Mouse (Mus musculus): ENCODE results near the gene Npas3. TPM values are rescaled to one million over a fixed set of nuclear protein-coding genes. Genes with fewer than 3 reads are reported as not detected.
"Not testable (repeated sequence)": the region's sequence is repeated elsewhere in the genome, so short reads cannot be mapped to it uniquely, and the experiment has no call there.

Npas3 gene
- 1 to 10 TPM; 1.9 to 4.7 (median 2.8) TPM for total RNA-seq (2022)

GRCm38 (mm10) chr12:53248101-53248727 is at the start of gene Npas3:
Npas3 (plus strand) TSS chr12:53248677.
- DNase-seq = no peak

GRCm38 (mm10) chr12:53217141-53217540 is 31.3 kb upstream of the Npas3 start:
- no peak for DNase-seq

GRCm38 (mm10) chr12:53222742-53223141 is 25.7 kb upstream of the Npas3 start:
- no peak for DNase-seq

GRCm38 (mm10) chr12:53227356-53227755 is 21.1 kb upstream of the Npas3 start:
- DNase-seq = no peak

- DNase-seq = no peak
Measured at GRCm38 (mm10) chr12:53229419-53229818, 19.1 kb upstream of the Npas3 start.

- no peak for DNase-seq
Measured at GRCm38 (mm10) chr12:53246181-53246580, 2.3 kb upstream of the Npas3 start.

- no peak for DNase-seq
Measured at GRCm38 (mm10) chr12:53246581-53247490, 1.6 kb upstream of the Npas3 start.

- DNase-seq = no peak
Measured at GRCm38 (mm10) chr12:53247491-53248035, 914 bp upstream of the Npas3 start.

- DNase-seq = no peak
Measured at GRCm38 (mm10) chr12:53248796-53249195, 319 bp downstream of the Npas3 start.

- DNase-seq = no peak
Measured at GRCm38 (mm10) chr12:53251701-53252181, 3.3 kb downstream of the Npas3 start.

- DNase-seq = no peak
Measured at GRCm38 (mm10) chr12:53252213-53252571, 3.7 kb downstream of the Npas3 start.

- no peak for DNase-seq
Measured at GRCm38 (mm10) chr12:53252572-53253422, 4.3 kb downstream of the Npas3 start.

GRCm38 (mm10) chr12:53253461-53254159 is 5.1 kb downstream of the Npas3 start:
- no peak for DNase-seq

- DNase-seq = no peak
Measured at GRCm38 (mm10) chr12:53254160-53254480, 5.6 kb downstream of the Npas3 start.

- not testable (repeated sequence) for DNase-seq
Measured at GRCm38 (mm10) chr12:53274502-53274901, 26.0 kb downstream of the Npas3 start.

- DNase-seq = no peak
Measured at GRCm38 (mm10) chr12:53277393-53277792, 28.9 kb downstream of the Npas3 start.

- DNase-seq = no peak
Measured at GRCm38 (mm10) chr12:53290341-53290740, 41.9 kb downstream of the Npas3 start.

- no peak for DNase-seq
Measured at GRCm38 (mm10) chr12:53290846-53291245, 42.4 kb downstream of the Npas3 start.

GRCm38 (mm10) chr12:53292010-53292409 is 43.5 kb downstream of the Npas3 start:
- no peak for DNase-seq

GRCm38 (mm10) chr12:53292508-53293300 is 44.2 kb downstream of the Npas3 start:
- DNase-seq = no peak

- no peak for DNase-seq
Measured at GRCm38 (mm10) chr12:53294011-53294410, 45.5 kb downstream of the Npas3 start.
